Comparison of ENCODE assay signal across 25 mouse cellular contexts in genomic region chr1:72862248-72862647, GRCm38 (mm10). TPM values are rescaled to one million over a fixed set of nuclear protein-coding genes. Genes with fewer than 3 reads are reported as not detected.
DNase-seq lines count a peak whose midpoint lies in the region; ATAC-seq lines count a peak whose summit lies in the region.
"Had no signal": no experiment of that assay in that cellular context is flagged by ENCODE, and none has a peak within 500 bp of the region (broad histone marks: within the 10 kb centered on the region; RNA-seq: fewer than 3 reads in every experiment).

No protein-coding gene starts in this region.

- no peak overlapping the region for H3K4me3 ChIP-seq in forebrain, embryonic 11.5 days (ENCODE audit: low read depth, low read length)
- H3K4me3 ChIP-seq in forebrain, embryonic 13.5 days: no peak overlapping the region
- H3K4me3 ChIP-seq: embryonic facial prominence, embryonic 13.5 days; embryonic facial prominence, embryonic 15.5 days; erythroblast, embryonic 14.5 days; forebrain, embryonic 10.5 days had no signal

- no peak overlapping the region for H3K9ac ChIP-seq in forebrain, embryonic 11.5 days (ENCODE audit: low read length)
- no peak overlapping the region for H3K9ac ChIP-seq in forebrain, embryonic 13.5 days
- H3K9ac ChIP-seq: embryonic facial prominence, embryonic 13.5 days; embryonic facial prominence, embryonic 15.5 days had no signal

- no peak overlapping the region for H3K4me2 ChIP-seq in forebrain, embryonic 11.5 days (ENCODE audit: low read depth, low read length, severe bottlenecking)
- no peak overlapping the region for H3K4me2 ChIP-seq in forebrain, embryonic 13.5 days
- H3K4me2 ChIP-seq: embryonic facial prominence, embryonic 13.5 days; embryonic facial prominence, embryonic 15.5 days had no signal

- H3K4me1 ChIP-seq in forebrain, embryonic 11.5 days (replicated peaks; ENCODE audit: control insufficient read depth, insufficient read depth, low read length): no peaks in the 10 kb centered on the region; the same call in 1 of the 2 replicates
- peaks cover 22% of the 10 kb centered on the region for H3K4me1 ChIP-seq in forebrain, embryonic 13.5 days

- no peaks in the 10 kb centered on the region for H3K9me3 ChIP-seq in forebrain, embryonic 11.5 days (ENCODE audit: control insufficient read depth, low read length)
- H3K9me3 ChIP-seq in forebrain, embryonic 13.5 days (replicated peaks): no peaks in the 10 kb centered on the region
- H3K9me3 ChIP-seq: embryonic facial prominence, embryonic 13.5 days; embryonic facial prominence, embryonic 15.5 days; forebrain, embryonic 10.5 days had no signal

- H3K27ac ChIP-seq in forebrain, embryonic 11.5 days (ENCODE audit: low read depth, low read length): no peak overlapping the region
- H3K27ac ChIP-seq in forebrain, embryonic 13.5 days: no peak overlapping the region
- H3K27ac ChIP-seq: embryonic facial prominence, embryonic 13.5 days; embryonic facial prominence, embryonic 15.5 days; forebrain, embryonic 10.5 days had no signal

- H3K27me3 ChIP-seq in forebrain, embryonic 11.5 days (ENCODE audit: control insufficient read depth, insufficient read depth, low read length): no peaks in the 10 kb centered on the region
- H3K27me3 ChIP-seq in forebrain, embryonic 13.5 days: no peaks in the 10 kb centered on the region
- H3K27me3 ChIP-seq: embryonic facial prominence, embryonic 15.5 days had no signal

- ATAC-seq in forebrain, embryonic 11.5 days (replicated peaks; ENCODE audit: low FRiP score): no peak
- ATAC-seq in forebrain, embryonic 13.5 days: no peak
- no peak for ATAC-seq in megakaryocyte progenitor cell, adult 5-6 weeks (replicated peaks; ENCODE audit: poor library complexity)
- ATAC-seq: CD4-positive, CD25-positive, alpha-beta regulatory T cell, adult 4 months; forebrain, embryonic 14.5 days; forebrain, embryonic 16.5 days had no signal

- 96% methylated on average over 21 of the region's 21 CpGs for whole genome bisulfite sequencing in forebrain, embryonic 11.5 days
- WGBS in forebrain, embryonic 13.5 days: 91% methylated on average over 21 of the region's 21 CpGs

- DNase-seq in forebrain, embryonic 11.5 days (ENCODE audit: low spot score): peak; percentile 45
- peak; percentile 37 for DNase-seq in testis, postnatal 10 days (ENCODE audit: low spot score)
- no peak for DNase-seq in testis, postnatal 14 days (ENCODE audit: low spot score)
- DNase-seq: adrenal gland, adult 2 months; adrenal gland, postnatal 10 days; adrenal gland, postnatal 25 days; B cell, adult 2 months; cerebellum, adult 11 months; cerebellum, adult 18-20 months; cerebellum, adult 8-10 months; cerebellum, adult 9-11 months; cerebellum, postnatal 14 days; cerebellum, postnatal 36 days; embryo, embryonic 11 days had no signal

- H3K36me3 ChIP-seq in forebrain, embryonic 11.5 days (ENCODE audit: control insufficient read depth, insufficient read depth, low read length): no peaks in the 10 kb centered on the region; the same call in 1 of the 2 replicates
- peaks cover 45% of the 10 kb centered on the region for H3K36me3 ChIP-seq in forebrain, embryonic 13.5 days (ENCODE audit: poor library complexity, severe bottlenecking)

RNA-seq across cellular contexts. Expression of gene Igfbp5, which starts 12.4 kb away (rescaled TPM):
- 35.7 and 37.4 TPM in 2 replicates for polyA plus RNA-seq in forebrain, embryonic 11.5 days (2014; fragmentation: Nextera tagmentation; extraction: Ambion mirVana)
- polyA plus RNA-seq in forebrain, embryonic 13.5 days (2015; fragmentation: Nextera tagmentation; extraction: Ambion mirVana): 20.9 and 30.9 TPM in 2 replicates
- 0.20 and 0.39 TPM in 2 replicates for total RNA-seq in megakaryocyte progenitor cell, adult 5-6 weeks (2015)
- 0.07 and 0.12 TPM in 2 replicates for total RNA-seq in megakaryocyte progenitor cell, adult 5-6 weeks (2017)
- total RNA-seq: MEL had no signal
- polyA plus RNA-seq: CD4-positive, CD25-positive, alpha-beta regulatory T cell, adult 4 months; erythroblast, embryonic 14.5 days had no signal

RNA-seq across cellular contexts. Expression of gene Igfbp2, which starts 37.9 kb away (rescaled TPM):
- polyA plus RNA-seq in forebrain, embryonic 11.5 days (2014; fragmentation: Nextera tagmentation; extraction: Ambion mirVana): 708 and 809 TPM in 2 replicates
- 319 and 349 TPM in 2 replicates for polyA plus RNA-seq in forebrain, embryonic 13.5 days (2015; fragmentation: Nextera tagmentation; extraction: Ambion mirVana)
- total RNA-seq in megakaryocyte progenitor cell, adult 5-6 weeks (2015): not detected in 2 replicates
- not detected in 2 replicates for total RNA-seq in megakaryocyte progenitor cell, adult 5-6 weeks (2017)
- total RNA-seq: common myeloid progenitor, adult 5-6 weeks; MEL had no signal
- polyA plus RNA-seq: CD4-positive, CD25-positive, alpha-beta regulatory T cell, adult 4 months had no signal
